Mouse (Mus musculus) stomach, embryonic 16.5 days (tissue): ENCODE measurements around the gene Sec23b. TPM values are rescaled to one million over a fixed set of nuclear protein-coding genes. Genes with fewer than 3 reads are reported as not detected.

Source experiments
- ATAC-seq: fragments of 200-750 bp; cut with Nextera tagmentation; 2 replicates; pipeline ENCODE4 v1.8.0; 2017; ENCODE audit warnings: moderate number of reproducible peaks, moderate TSS enrichment; ENCODE audit not compliant: insufficient read depth, low FRiP score
- H3K27ac ChIP-seq: fragments of 300-500 bp; sonication (generic); 2 replicates; pipeline ENCODE4 v1.5.1; 2014; ENCODE audit warnings: low read length
- H3K27me3 ChIP-seq: fragments of 300-500 bp; sonication (generic); 2 replicates; pipeline ENCODE4 v1.6.1; 2014; ENCODE audit warnings: low read length, control low read depth, mixed read lengths; ENCODE audit not compliant: control insufficient read depth, insufficient read depth
- H3K36me3 ChIP-seq: fragments of 300-500 bp; sonication (generic); 2 replicates; pipeline ENCODE4 v1.6.1; 2014; ENCODE audit warnings: low read length; ENCODE audit not compliant: control insufficient read depth, insufficient read depth
- H3K4me1 ChIP-seq: fragments of 300-500 bp; sonication (generic); 2 replicates; pipeline ENCODE4 v1.6.1; 2014; ENCODE audit warnings: low read length, control low read depth, mixed read lengths; ENCODE audit not compliant: control insufficient read depth, insufficient read depth
- H3K4me2 ChIP-seq: fragments of 300-500 bp; sonication (generic); 2 replicates; pipeline ENCODE4 v1.6.1; 2014; ENCODE audit warnings: low read depth, low read length, mixed read lengths
- H3K4me3 ChIP-seq: fragments of 300-500 bp; sonication (generic); replicated peaks from 2 replicates; pipeline ENCODE4 v1.5.1; 2014; ENCODE audit warnings: mild to moderate bottlenecking, low read length
- H3K9ac ChIP-seq: fragments of 300-500 bp; sonication (generic); 2 replicates; pipeline ENCODE4 v1.6.1; 2014; ENCODE audit warnings: low read length
- H3K9me3 ChIP-seq: fragments of 300-500 bp; sonication (generic); replicated peaks from 2 replicates; pipeline ENCODE4 v1.6.1; 2016; ENCODE audit warnings: low read length, control low read depth; ENCODE audit not compliant: control insufficient read depth
- WGBS: fragments of 180-500 bp; shearing (Covaris S2); extraction: QIAGEN DNeasy Blood & Tissue Kit; methylation state at CpG from one replicate; pipeline ENCODE4 v1.1.7; 2014; 5-methylcytosine and 5-hydroxymethylcytosine counted together
- polyA plus RNA-seq: library from polyadenylated mRNA; unstranded; fragments of >200 nt; fragmentation: Nextera tagmentation; extraction: Ambion mirVana; gene quantifications from 2 replicates; pipeline ENCODE4 v1.2.1, GENCODE M21; 2015

Gene Sec23b
- polyA plus RNA-seq, 1 experiment from 2014 or later, result 113 TPM

- peak; percentile 95 for ATAC-seq
- H3K27me3 ChIP-seq, result no peaks in the 10 kb centered on the region
- peaks cover 4% of the 10 kb centered on the region; the same call in 1 of the 2 replicates for H3K36me3 ChIP-seq
- H3K4me2 ChIP-seq, result peak within 1 kb of the TSS; percentile 76
- H3K4me3 ChIP-seq, result peak within 1 kb of the TSS; percentile 74
- under 1% methylated on average over 31 of the region's 31 CpGs for WGBS
- H3K9ac ChIP-seq, result peak within 1 kb of the TSS; percentile 78
- peak within 1 kb of the TSS; percentile 50; the same call in 1 of the 2 replicates for H3K27ac ChIP-seq
- no peaks in the 10 kb centered on the region for H3K9me3 ChIP-seq
- peaks cover 7% of the 10 kb centered on the region; the same call in 1 of the 2 replicates for H3K4me1 ChIP-seq
These were observed 38.1 kb downstream of the Sec23b start, which contains the start of gene Smim26 for GRCm38 (mm10) chr2:144593951-144594651. Gene Smim26 (plus strand): TSS chr2:144594054.

- H3K27ac ChIP-seq, result no peak overlapping the region
- H3K9me3 ChIP-seq, result no peaks in the 10 kb centered on the region
- peaks cover 4% of the 10 kb centered on the region; the same call in 1 of the 2 replicates for H3K36me3 ChIP-seq
- ATAC-seq, result no peak
- H3K4me2 ChIP-seq, result no peak overlapping the region
- no peaks in the 10 kb centered on the region for H3K27me3 ChIP-seq
- WGBS, result 72% methylated on average over 2 of the region's 2 CpGs
- no peak overlapping the region for H3K9ac ChIP-seq
- H3K4me1 ChIP-seq, result peaks cover 7% of the 10 kb centered on the region; the same call in 1 of the 2 replicates
- no peak overlapping the region for H3K4me3 ChIP-seq
These were observed 42.0 kb downstream of the Sec23b start for GRCm38 (mm10) chr2:144598006-144598405.

GRCm38 (mm10) chr2:144599831-144600687, 44.0 kb downstream of the Sec23b start, which contains the start of gene Dtd1:
Gene Dtd1 (plus strand): TSS chr2:144599897.
- peak; percentile 96 for ATAC-seq
- H3K9me3 ChIP-seq, result no peaks in the 10 kb centered on the region
- H3K27ac ChIP-seq, result no peak within 1 kb of the TSS
- H3K4me2 ChIP-seq, result peak within 1 kb of the TSS; percentile 59
- WGBS, result 2% methylated on average over 50 of the region's 50 CpGs
- no peaks in the 10 kb centered on the region for H3K27me3 ChIP-seq
- H3K4me1 ChIP-seq, result no peaks in the 10 kb centered on the region
- peak within 1 kb of the TSS; percentile 64 for H3K4me3 ChIP-seq
- H3K9ac ChIP-seq, result peak within 1 kb of the TSS; percentile 85
- H3K36me3 ChIP-seq, result peaks cover 4% of the 10 kb centered on the region; the same call in 1 of the 2 replicates

GRCm38 (mm10) chr2:144601576-144601975, 45.5 kb downstream of the Sec23b start:
- no peaks in the 10 kb centered on the region for H3K36me3 ChIP-seq
- H3K4me3 ChIP-seq, result no peak overlapping the region
- no peak overlapping the region for H3K9ac ChIP-seq
- H3K4me1 ChIP-seq, result no peaks in the 10 kb centered on the region
- H3K27me3 ChIP-seq, result no peaks in the 10 kb centered on the region
- H3K9me3 ChIP-seq, result no peaks in the 10 kb centered on the region
- H3K27ac ChIP-seq, result no peak overlapping the region
- no peak for ATAC-seq
- H3K4me2 ChIP-seq, result no peak overlapping the region
- WGBS, result 97% methylated on average over 1 of the region's 1 CpGs

- ATAC-seq, result no peak
- H3K27ac ChIP-seq, result no peak overlapping the region
- no peak overlapping the region for H3K9ac ChIP-seq
- H3K27me3 ChIP-seq, result no peaks in the 10 kb centered on the region
- H3K4me2 ChIP-seq, result no peak overlapping the region
- no peaks in the 10 kb centered on the region for H3K9me3 ChIP-seq
- H3K4me3 ChIP-seq, result no peak overlapping the region
- H3K4me1 ChIP-seq, result no peaks in the 10 kb centered on the region
- WGBS, result 87% methylated on average over 6 of the region's 6 CpGs
- no peaks in the 10 kb centered on the region for H3K36me3 ChIP-seq
These were observed 57.9 kb downstream of the Sec23b start for GRCm38 (mm10) chr2:144613956-144614355.

GRCm38 (mm10) chr2:144617074-144617874, 61.2 kb downstream of the Sec23b start:
- no peak overlapping the region for H3K4me2 ChIP-seq
- WGBS, result 75% methylated on average over 16 of the region's 16 CpGs

GRCm38 (mm10) chr2:144621491-144621890, 65.5 kb downstream of the Sec23b start:
- Histone ChIP-seq H3K27ac (no peak overlapping the region), H3K4me1 (no peaks in the 10 kb centered on the region), H3K9ac (no peak overlapping the region), H3K4me3 (no peak overlapping the region), H3K4me2 (no peak overlapping the region), H3K9me3 (no peaks in the 10 kb centered on the region), H3K27me3 (no peaks in the 10 kb centered on the region), H3K36me3 (no peaks in the 10 kb centered on the region)
- ATAC-seq, result no peak
- WGBS, result 92% methylated on average over 6 of the region's 6 CpGs

More at GRCm38 (mm10) chr2:144617074-144617874, 61.2 kb downstream of the Sec23b start:
- no peaks in the 10 kb centered on the region for H3K9me3 ChIP-seq
- no peak overlapping the region for H3K9ac ChIP-seq
- H3K27ac ChIP-seq, result no peak overlapping the region
- no peaks in the 10 kb centered on the region for H3K36me3 ChIP-seq
- no peaks in the 10 kb centered on the region for H3K4me1 ChIP-seq
- H3K27me3 ChIP-seq, result no peaks in the 10 kb centered on the region
- no peak for ATAC-seq
- no peak overlapping the region for H3K4me3 ChIP-seq

GRCm38 (mm10) chr2:144633551-144633950, 77.5 kb downstream of the Sec23b start:
- no peaks in the 10 kb centered on the region for H3K27me3 ChIP-seq
- peaks cover 3% of the 10 kb centered on the region; the same call in 1 of the 2 replicates for H3K9me3 ChIP-seq
- 79% methylated on average over 2 of the region's 2 CpGs for WGBS
- H3K27ac ChIP-seq, result no peak overlapping the region
- no peaks in the 10 kb centered on the region for H3K36me3 ChIP-seq
- no peak overlapping the region for H3K4me3 ChIP-seq
- ATAC-seq, result no peak
- H3K9ac ChIP-seq, result no peak overlapping the region
- H3K4me1 ChIP-seq, result no peaks in the 10 kb centered on the region
- H3K4me2 ChIP-seq, result no peak overlapping the region
